Mouse (Mus musculus) stomach, postnatal 0 days (tissue): ENCODE data around the gene Lef1.

Experiments used
- CTCF ChIP-seq: IDR thresholded peaks from 2 replicates; pipeline ENCODE4 v1.5.1; 2016; ENCODE audit warnings: antibody characterized with exemption, low read depth, mild to moderate bottlenecking, moderate library complexity
- EP300 ChIP-seq: optimal IDR thresholded peaks from 2 replicates; pipeline ENCODE3; 2016; ENCODE audit warnings: antibody characterized with exemption

DNA sequence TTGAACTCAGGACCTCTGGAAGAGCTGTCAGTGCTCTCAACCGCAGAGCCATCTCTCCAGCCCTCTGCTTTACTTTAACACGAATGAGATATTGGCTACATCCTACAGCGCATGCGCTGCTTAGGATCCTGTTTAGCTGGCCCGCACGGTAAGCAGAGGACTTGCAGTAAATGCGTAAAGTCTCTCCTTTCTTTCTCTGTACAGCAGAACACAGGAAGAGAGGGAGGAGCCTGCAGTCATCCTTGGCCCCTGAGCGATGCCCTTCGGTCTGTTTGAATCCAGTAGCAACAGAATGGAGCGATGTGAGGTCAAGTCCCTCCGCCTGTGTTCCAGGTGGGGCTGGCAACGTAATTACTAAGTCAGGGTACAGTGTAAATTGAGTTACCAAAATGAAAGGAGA is 16.5 kb upstream of the Lef1 start:
- TF ChIP-seq CTCF (no peak), EP300 (no peak)
